Mouse (Mus musculus) MEL (cell line): ENCODE results near the gene Try4. TPM values are rescaled to one million over a fixed set of nuclear protein-coding genes. Genes with fewer than 3 reads are reported as not detected.
"Not testable (repeated sequence)": the region's sequence is repeated elsewhere in the genome, so short reads cannot be mapped to it uniquely, and the experiment has no call there.

Experiments used
- DNase-seq: peaks from one replicate; pipeline ENCODE4 v3.0.0; 2011; ENCODE audit warnings: low read depth, low spot score
- H3K27ac ChIP-seq: 2 replicates; pipeline ENCODE4 v1.5.1; 2012; ENCODE audit warnings: low read depth, mild to moderate bottlenecking, control low read depth, low read length, moderate library complexity; ENCODE audit not compliant: control insufficient read depth
- H3K27me3 ChIP-seq, 2 experiments: fragments of 150-350 bp in 1 of 2; sonication (generic) in 1 of 2; 2 replicates each; pipeline ENCODE4 v1.6.1; 2012; ENCODE audit warnings: low read length in 2 of 2, mild to moderate bottlenecking in 2 of 2, improper control_type of control experiment in 1 of 2, moderate library complexity in 1 of 2; ENCODE audit not compliant: insufficient read depth in 2 of 2, control insufficient read depth in 1 of 2
- H3K36me3 ChIP-seq, 2 experiments: 2 replicates each; pipeline ENCODE4 v1.6.1; 2012 to 2014; ENCODE audit warnings: low read length in 2 of 2, improper control_type of control experiment in 1 of 2, inconsistent platforms in 1 of 2, mild to moderate bottlenecking in 1 of 2; ENCODE audit not compliant: insufficient read depth in 2 of 2, control insufficient read depth in 1 of 2
- H3K4me1 ChIP-seq, 2 experiments: fragments of 150-350 bp in 1 of 2; sonication (generic) in 1 of 2; 2 replicates each; pipeline ENCODE4 v1.6.1; 2012; ENCODE audit warnings: low read length in 2 of 2, improper control_type of control experiment in 1 of 2, mild to moderate bottlenecking in 1 of 2; ENCODE audit not compliant: insufficient read depth in 2 of 2, control insufficient read depth in 1 of 2
- H3K4me3 ChIP-seq, 2 experiments: fragments of 150-350 bp in 1 of 2; sonication (generic) in 1 of 2; 2 replicates each; pipeline ENCODE4 v1.5.1; 2012; ENCODE audit warnings: low read depth in 2 of 2, low read length in 2 of 2, mild to moderate bottlenecking in 2 of 2, moderate library complexity in 2 of 2, control low read depth in 1 of 2, improper control_type of control experiment in 1 of 2; ENCODE audit not compliant: control insufficient read depth in 1 of 2, insufficient read depth in 1 of 2
- H3K79me2 ChIP-seq: 2 replicates; pipeline ENCODE4 v1.6.1; 2012; ENCODE audit warnings: mild to moderate bottlenecking, low read length, moderate library complexity; ENCODE audit not compliant: control insufficient read depth, poor library complexity, insufficient read depth
- H3K9ac ChIP-seq: 2 replicates; pipeline ENCODE4 v1.6.1; 2012; ENCODE audit warnings: low read depth, mild to moderate bottlenecking, control low read depth, low read length, moderate library complexity; ENCODE audit not compliant: control insufficient read depth, poor library complexity, severe bottlenecking
- H3K9me3 ChIP-seq: fragments of 150-350 bp; sonication (generic); replicated peaks from 2 replicates; pipeline ENCODE4 v1.6.1; 2012; ENCODE audit warnings: mild to moderate bottlenecking, low read length, improper control_type of control experiment, moderate library complexity; ENCODE audit not compliant: insufficient read depth
- CHD1 ChIP-seq: IDR thresholded peaks from 2 replicates; pipeline ENCODE4 v1.6.1; 2012; ENCODE audit warnings: low read depth, mild to moderate bottlenecking, inconsistent platforms, low read length, improper control_type of control experiment
- E2F4 ChIP-seq: IDR thresholded peaks from 2 replicates; pipeline ENCODE4 v1.6.1; 2011; ENCODE audit warnings: low read depth, low read length, improper control_type of control experiment, borderline replicate concordance
- ELF1 ChIP-seq: IDR thresholded peaks from 2 replicates; pipeline ENCODE4 v1.6.1; 2014; ENCODE audit warnings: low read depth, mild to moderate bottlenecking, inconsistent platforms, low read length, improper control_type of control experiment, moderate library complexity
- EP300 ChIP-seq, 2 experiments: IDR thresholded peaks; 2 replicates each; pipeline ENCODE4 v1.6.1; 2011; ENCODE audit warnings: improper control_type of control experiment in 2 of 2, low read length in 2 of 2, low read depth in 1 of 2, mild to moderate bottlenecking in 1 of 2
- ETS1 ChIP-seq: IDR thresholded peaks from 2 replicates; pipeline ENCODE4 v1.6.1; 2012; ENCODE audit warnings: low read depth, mild to moderate bottlenecking, inconsistent platforms, low read length, improper control_type of control experiment, moderate library complexity
- GABPA ChIP-seq: IDR thresholded peaks from 2 replicates; pipeline ENCODE4 v1.6.1; 2012; ENCODE audit warnings: low read depth, mild to moderate bottlenecking, inconsistent platforms, low read length, improper control_type of control experiment, moderate library complexity
- JUND ChIP-seq: IDR thresholded peaks from 2 replicates; pipeline ENCODE4 v1.6.1; 2011; ENCODE audit warnings: low read depth, mild to moderate bottlenecking, improper control_type of control experiment, low read length
- KAT2A ChIP-seq: conservative IDR thresholded peaks from 2 replicates; pipeline ENCODE4 v1.6.1; 2012; ENCODE audit warnings: low read depth, low read length, improper control_type of control experiment, inconsistent platforms
- MAX ChIP-seq: IDR thresholded peaks from 2 replicates; pipeline ENCODE4 v1.6.1; 2011; ENCODE audit warnings: low read length, improper control_type of control experiment
- MEF2A ChIP-seq: IDR thresholded peaks from 2 replicates; pipeline ENCODE4 v1.6.1; 2014; ENCODE audit warnings: low read depth, mild to moderate bottlenecking, inconsistent platforms, low read length, improper control_type of control experiment; ENCODE audit not compliant: poor library complexity, insufficient replicate concordance, severe bottlenecking; ENCODE audit errors: extremely low read depth
- POLR2A ChIP-seq, 2 experiments: IDR thresholded peaks; 2 replicates each; pipeline ENCODE4 v1.6.1; 2011 to 2012; ENCODE audit warnings: low read length in 2 of 2, mild to moderate bottlenecking in 2 of 2, control low read depth in 1 of 2, improper control_type of control experiment in 1 of 2, low read depth in 1 of 2, moderate library complexity in 1 of 2; ENCODE audit not compliant: control insufficient read depth in 1 of 2, insufficient read depth in 1 of 2, poor library complexity in 1 of 2
- POLR2AphosphoS2 ChIP-seq: IDR thresholded peaks from 2 replicates; pipeline ENCODE4 v1.6.1; 2011; ENCODE audit warnings: low read length, improper control_type of control experiment
- POLR2AphosphoS5 ChIP-seq: IDR thresholded peaks from 2 replicates; pipeline ENCODE4 v1.6.1; 2012; ENCODE audit warnings: low read depth, borderline replicate concordance, mild to moderate bottlenecking, inconsistent platforms, low read length, moderate library complexity, mixed read lengths
- RCOR1 ChIP-seq: IDR thresholded peaks from 2 replicates; pipeline ENCODE4 v1.6.1; 2012; ENCODE audit warnings: low read depth, mild to moderate bottlenecking, inconsistent platforms, low read length, improper control_type of control experiment
- TBP ChIP-seq: IDR thresholded peaks from 2 replicates; pipeline ENCODE4 v1.8.0; 2011; ENCODE audit warnings: low read depth, low read length, improper control_type of control experiment
- USF1 ChIP-seq: IDR thresholded peaks from 2 replicates; pipeline ENCODE4 v1.6.1; 2014; ENCODE audit warnings: low read depth, mild to moderate bottlenecking, inconsistent platforms, low read length, improper control_type of control experiment, moderate library complexity
- USF2 ChIP-seq, 2 experiments: IDR thresholded peaks; 2 replicates each; pipeline ENCODE4 v1.6.1; 2011 to 2012; ENCODE audit warnings: improper control_type of control experiment in 2 of 2, low read length in 2 of 2, borderline replicate concordance in 1 of 2, inconsistent platforms in 1 of 2, low read depth in 1 of 2, mild to moderate bottlenecking in 1 of 2; ENCODE audit not compliant: insufficient read depth in 1 of 2
- ZC3H11A ChIP-seq: IDR thresholded peaks from 2 replicates; pipeline ENCODE4 v1.6.1; 2012; ENCODE audit warnings: low read depth, mild to moderate bottlenecking, inconsistent platforms, low read length, improper control_type of control experiment
- polyA plus RNA-seq, 2 experiments: library from polyadenylated mRNA; stranded (reverse) in 1 of 2; unstranded in 1 of 2; fragments of >175 nt in 1 of 2; fragments of >200 nt in 1 of 2; gene quantifications; 2 replicates each; pipeline versions ENCODE4 v1.2.1 to v1.2.4; 2012; ENCODE audit warnings: low replicate concordance in 2 of 2, low read depth in 1 of 2; ENCODE audit not compliant: insufficient read length in 2 of 2, insufficient read depth in 1 of 2, missing spikeins in 1 of 2
- total RNA-seq: library from RNA; depleted of rRNA; stranded (reverse); fragments of 300-350 nt; gene quantifications from 2 replicates; pipeline ENCODE4 v1.2.3, GENCODE M21; 2012

Gene Try4
- total and polyA plus RNA-seq, 3 experiments, result not detected

DNA sequence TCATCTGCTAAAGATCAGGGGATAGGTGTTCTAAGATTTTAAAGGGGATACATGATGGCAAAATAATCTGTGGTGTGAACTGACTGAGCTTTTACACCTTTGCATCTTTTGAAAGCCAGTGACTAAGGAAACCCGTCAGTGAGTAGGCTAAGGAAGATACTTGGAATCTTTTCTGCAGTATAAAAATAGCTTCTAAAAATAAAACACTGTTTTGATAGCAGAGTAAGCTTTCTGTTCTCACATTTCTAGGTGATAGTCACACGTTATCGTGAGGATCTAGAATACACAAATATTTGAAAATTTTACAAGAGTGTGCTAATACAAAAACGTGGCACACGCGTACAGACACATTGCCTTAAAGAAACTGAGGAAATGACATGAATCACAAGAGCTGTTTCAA is 35.9 kb upstream of the Try4 start:
- Histone ChIP-seq H3K79me2 (no peaks in the 10 kb centered on the region), H3K36me3 (no peaks in the 10 kb centered on the region), H3K9me3 (no peaks in the 10 kb centered on the region), H3K4me3 (no peak overlapping the region), H3K4me1 (no peaks in the 10 kb centered on the region), H3K9ac (no peak overlapping the region), H3K27me3 (no peaks in the 10 kb centered on the region), H3K27ac (no peak overlapping the region)
- no peak for DNase-seq
- TF ChIP-seq USF2 (IDR thresholded peaks at IDR 0.05; ENCODE audit: borderline replicate concordance in 1 of 2, insufficient read depth in 1 of 2, low read depth in 1 of 2, low read length in 2 of 2) (no peak), POLR2AphosphoS5 (no peak), TBP (no peak), ELF1 (no peak)

- no peak for DNase-seq
- TF ChIP-seq KAT2A (no peak), E2F4 (no peak), USF1 (no peak), ETS1 (no peak), EP300 (IDR thresholded peaks at IDR 0.05; ENCODE audit: low read depth in 1 of 2, low read length in 2 of 2) (no peak), JUND (no peak), CHD1 (no peak), MAX (no peak), MEF2A (no peak), RCOR1 (no peak), POLR2AphosphoS2 (no peak), POLR2A (IDR thresholded peaks at IDR 0.05; ENCODE audit: control insufficient read depth in 1 of 2, insufficient read depth in 1 of 2, low read depth in 1 of 2, low read length in 2 of 2, poor library complexity in 1 of 2) (no peak), ZC3H11A (no peak), GABPA (no peak), TBP (no peak)
Observed at GRCm38 (mm10) chr6:41298255-41298654, 3.8 kb upstream of the Try4 start.

GRCm38 (mm10) chr6:41316741-41317140 is 14.7 kb downstream of the Try4 start, which contains the start of gene Try5:
Gene Try5, minus strand, starts transcription at chr6:41316841.
- H3K9ac ChIP-seq, H3K36me3 ChIP-seq, H3K4me3 ChIP-seq, H3K27me3 ChIP-seq, H3K79me2 ChIP-seq, DNase-seq, H3K27ac ChIP-seq, H3K4me1 ChIP-seq, H3K9me3 ChIP-seq: not testable (repeated sequence)

More at GRCm38 (mm10) chr6:41298255-41298654, 3.8 kb upstream of the Try4 start:
- Histone ChIP-seq H3K79me2 (no peaks in the 10 kb centered on the region), H3K4me1 (no peaks in the 10 kb centered on the region), H3K9me3 (no peaks in the 10 kb centered on the region), H3K27ac (no peak overlapping the region), H3K27me3 (no peaks in the 10 kb centered on the region), H3K36me3 (no peaks in the 10 kb centered on the region), H3K9ac (no peak overlapping the region), H3K4me3 (no peak overlapping the region)
